5 mouse cellular contexts compared by ENCODE assay signal in genomic region chr17:33904835-33905234, GRCm38 (mm10). TPM values are rescaled to one million over a fixed set of nuclear protein-coding genes. Genes with fewer than 3 reads are reported as not detected.
"Had no signal": no experiment of that assay in that cellular context is flagged by ENCODE, and none has a peak within 500 bp of the region (broad histone marks: within the 10 kb centered on the region; RNA-seq: fewer than 3 reads in every experiment).

TSS of gene Platr17 (plus strand) at chr17:33905135.

RNA-seq across cellular contexts. Expression of gene Platr17, which starts in this region (rescaled TPM):
- total RNA-seq: megakaryocyte-erythroid progenitor cell, adult 5-6 weeks had no signal
- polyA plus RNA-seq: midbrain, embryonic 14.5 days; neural tube, embryonic 11.5 days; small intestine, adult 2 months; testis, adult 2 months had no signal
